Mouse (Mus musculus) midbrain, embryonic 14.5 days (tissue): ENCODE measurements around the gene Sirt4. TPM values are rescaled to one million over a fixed set of nuclear protein-coding genes. Genes with fewer than 3 reads are reported as not detected.
"Not testable (repeated sequence)": the region's sequence is repeated elsewhere in the genome, so short reads cannot be mapped to it uniquely, and the experiment has no call there.

Experiments
- ATAC-seq: fragments of 200-750 bp; cut with Nextera tagmentation; 2 replicates; pipeline ENCODE4 v1.8.0; 2017; ENCODE audit warnings: moderate number of reproducible peaks, moderate library complexity; ENCODE audit not compliant: low FRiP score, low TSS enrichment
- DNase-seq: peaks from one replicate; pipeline ENCODE4 v3.0.0-alpha.2; 2015
- H3K27ac ChIP-seq: fragments of 300-500 bp; sonication (generic); replicated peaks from 2 replicates; pipeline ENCODE4 v1.5.1; 2014; ENCODE audit warnings: mild to moderate bottlenecking, low read depth, low read length, moderate library complexity
- H3K27me3 ChIP-seq: fragments of 300-500 bp; sonication (generic); 2 replicates; pipeline ENCODE4 v1.6.1; 2014; ENCODE audit warnings: low read length, control low read depth, mixed read lengths; ENCODE audit not compliant: control insufficient read depth, insufficient read depth
- H3K36me3 ChIP-seq: fragments of 300-500 bp; sonication (generic); 2 replicates; pipeline ENCODE4 v1.6.1; 2014; ENCODE audit warnings: low read length, control low read depth; ENCODE audit not compliant: control insufficient read depth, insufficient read depth
- H3K4me1 ChIP-seq: fragments of 300-500 bp; sonication (generic); 2 replicates; pipeline ENCODE4 v1.6.1; 2014; ENCODE audit warnings: mild to moderate bottlenecking, antibody characterized with exemption, low read length, control low read depth; ENCODE audit not compliant: control insufficient read depth, insufficient read depth
- H3K4me2 ChIP-seq: fragments of 300-500 bp; sonication (generic); 2 replicates; pipeline ENCODE4 v1.6.1; 2014; ENCODE audit warnings: mild to moderate bottlenecking, low read length, moderate library complexity
- H3K4me3 ChIP-seq: fragments of 300-500 bp; sonication (generic); replicated peaks from 2 replicates; pipeline ENCODE4 v1.5.1; 2014; ENCODE audit warnings: low read depth, low read length
- H3K9ac ChIP-seq: fragments of 300-500 bp; sonication (generic); replicated peaks from 2 replicates; pipeline ENCODE4 v1.6.1; 2014; ENCODE audit warnings: mild to moderate bottlenecking, low read length, moderate library complexity
- H3K9me3 ChIP-seq: fragments of 300-500 bp; sonication (generic); 2 replicates; pipeline ENCODE4 v1.6.1; 2016; ENCODE audit warnings: low read length, control low read depth, mixed read lengths; ENCODE audit not compliant: control insufficient read depth
- WGBS: fragments of 180-500 bp; shearing (Covaris S2); extraction: QIAGEN DNeasy Blood & Tissue Kit; methylation state at CpG from one replicate; pipeline ENCODE4 v1.1.7; 2014; 5-methylcytosine and 5-hydroxymethylcytosine counted together
- polyA plus RNA-seq: library from polyadenylated mRNA; unstranded; fragments of >200 nt; fragmentation: Nextera tagmentation; extraction: Ambion mirVana; gene quantifications from 2 replicates; pipeline ENCODE4 v1.2.1, GENCODE M21; 2014

The Sirt4 gene
- polyA plus RNA-seq, 1 experiment from 2014 or later, result 23.8 TPM

DNA sequence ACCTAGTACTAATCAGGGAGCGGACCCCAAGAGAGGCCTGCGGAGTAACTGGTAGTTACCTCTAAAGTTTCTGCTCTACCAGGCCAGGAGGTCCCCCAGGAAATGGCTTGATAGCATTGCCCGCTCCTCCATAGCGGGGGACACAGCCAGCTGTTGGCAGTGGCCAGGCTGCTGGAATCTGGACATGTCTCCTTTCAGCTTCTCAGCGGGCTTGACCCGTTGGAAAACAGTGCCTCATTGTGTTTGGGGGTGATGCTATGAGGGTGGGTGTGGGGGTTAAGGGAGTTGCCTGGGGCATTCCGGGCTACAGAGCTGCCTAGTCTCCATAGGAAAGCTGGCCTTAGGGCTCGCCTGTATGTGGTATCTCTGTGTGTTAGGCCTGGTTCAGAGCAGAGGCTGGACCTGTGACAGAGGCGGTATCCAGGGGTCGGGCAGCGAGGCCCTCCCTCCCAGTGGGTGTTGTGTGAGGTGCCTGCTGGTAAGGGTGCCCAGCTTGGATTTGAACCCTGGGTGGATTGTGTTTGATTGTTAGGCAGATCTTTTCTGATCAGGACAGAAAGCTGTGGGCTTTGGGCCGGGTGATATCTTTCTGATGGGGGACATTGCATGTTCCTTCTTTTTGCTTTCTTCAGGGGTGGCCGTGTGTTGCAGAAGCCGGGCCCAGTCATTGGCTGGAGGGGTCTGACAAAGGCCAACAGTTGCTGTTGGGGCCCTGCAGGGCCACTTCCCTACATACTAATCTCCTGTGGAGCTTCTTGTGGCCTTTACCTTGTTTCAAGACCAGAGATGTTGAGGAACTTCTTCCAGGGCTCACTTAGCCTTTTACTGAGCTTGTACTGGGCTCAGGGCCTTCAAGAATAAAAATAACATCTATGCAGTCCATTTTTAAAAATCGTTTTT is 25.5 kb upstream of the Sirt4 start:
- Histone ChIP-seq H3K27me3 (no peaks in the 10 kb centered on the region), H3K4me1 (peaks cover 29% of the 10 kb centered on the region), H3K27ac (no peak overlapping the region), H3K9ac (no peak overlapping the region), H3K9me3 (no peaks in the 10 kb centered on the region), H3K4me3 (no peak overlapping the region), H3K4me2 (peak overlapping the region; percentile 87; the same call in 1 of the 2 replicates), H3K36me3 (no peaks in the 10 kb centered on the region)
- ATAC-seq, result no peak
- no peak for DNase-seq
- WGBS, result 56% methylated on average over 15 of the region's 15 CpGs

DNA sequence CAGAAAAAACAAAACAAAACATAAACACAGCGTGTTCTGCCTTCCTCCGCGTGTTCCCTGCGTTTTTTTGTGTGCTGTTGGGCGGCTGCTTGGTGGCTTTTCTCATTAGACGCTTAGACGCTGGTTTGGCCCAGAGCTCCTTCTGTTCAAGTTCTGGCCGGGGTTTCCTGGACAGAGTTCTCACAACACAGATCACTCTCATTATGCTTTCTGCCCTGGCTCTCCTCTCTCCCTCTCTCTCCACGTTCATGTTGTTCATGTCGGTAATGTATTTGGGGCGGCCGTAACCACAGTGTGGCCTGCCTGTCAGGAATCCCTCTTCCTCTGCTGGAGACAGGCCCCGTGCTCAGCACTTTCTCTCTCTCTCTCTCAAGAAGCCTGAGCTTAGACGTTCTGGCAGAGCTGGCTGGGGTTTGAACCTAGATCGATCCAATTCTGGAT is 24.8 kb upstream of the Sirt4 start:
- H3K27ac ChIP-seq, result no peak overlapping the region
- no peak for ATAC-seq
- peaks cover 29% of the 10 kb centered on the region for H3K4me1 ChIP-seq
- no peaks in the 10 kb centered on the region for H3K27me3 ChIP-seq
- H3K36me3 ChIP-seq, result no peaks in the 10 kb centered on the region
- peak overlapping the region; percentile 87 for H3K4me2 ChIP-seq
- H3K9me3 ChIP-seq, result no peaks in the 10 kb centered on the region
- no peak overlapping the region for H3K4me3 ChIP-seq
- DNase-seq, result peak; percentile 31
- WGBS, result 42% methylated on average over 15 of the region's 15 CpGs
- H3K9ac ChIP-seq, result no peak overlapping the region

DNA sequence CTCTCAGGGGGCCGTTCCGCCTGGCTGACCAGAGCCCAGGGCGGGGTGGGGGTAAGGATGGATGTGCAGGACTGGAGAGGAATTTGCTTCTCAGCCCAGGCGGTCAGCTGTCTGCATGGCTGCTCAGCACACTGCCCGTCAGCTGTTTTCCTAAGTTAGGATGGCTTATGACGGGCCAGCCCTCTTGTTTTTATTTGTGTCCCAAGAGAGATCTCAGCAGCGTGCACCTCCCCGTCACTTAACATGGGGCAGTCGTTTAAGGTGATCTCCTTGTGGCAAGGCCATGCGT is 24.3 kb upstream of the Sirt4 start:
- no peaks in the 10 kb centered on the region for H3K36me3 ChIP-seq
- ATAC-seq (no peak), DNase-seq (no peak)
- H3K4me3 ChIP-seq, result peak overlapping the region; percentile 88; the same call in 1 of the 2 replicates
- 18% methylated on average over 10 of the region's 10 CpGs for WGBS
- peak overlapping the region; percentile 87 for H3K4me2 ChIP-seq
- no peak overlapping the region for H3K27ac ChIP-seq
- peak overlapping the region; percentile 26; the same call in 1 of the 2 replicates for H3K9ac ChIP-seq
- no peaks in the 10 kb centered on the region for H3K27me3 ChIP-seq
- no peaks in the 10 kb centered on the region for H3K9me3 ChIP-seq
- H3K4me1 ChIP-seq, result peaks cover 29% of the 10 kb centered on the region

DNA sequence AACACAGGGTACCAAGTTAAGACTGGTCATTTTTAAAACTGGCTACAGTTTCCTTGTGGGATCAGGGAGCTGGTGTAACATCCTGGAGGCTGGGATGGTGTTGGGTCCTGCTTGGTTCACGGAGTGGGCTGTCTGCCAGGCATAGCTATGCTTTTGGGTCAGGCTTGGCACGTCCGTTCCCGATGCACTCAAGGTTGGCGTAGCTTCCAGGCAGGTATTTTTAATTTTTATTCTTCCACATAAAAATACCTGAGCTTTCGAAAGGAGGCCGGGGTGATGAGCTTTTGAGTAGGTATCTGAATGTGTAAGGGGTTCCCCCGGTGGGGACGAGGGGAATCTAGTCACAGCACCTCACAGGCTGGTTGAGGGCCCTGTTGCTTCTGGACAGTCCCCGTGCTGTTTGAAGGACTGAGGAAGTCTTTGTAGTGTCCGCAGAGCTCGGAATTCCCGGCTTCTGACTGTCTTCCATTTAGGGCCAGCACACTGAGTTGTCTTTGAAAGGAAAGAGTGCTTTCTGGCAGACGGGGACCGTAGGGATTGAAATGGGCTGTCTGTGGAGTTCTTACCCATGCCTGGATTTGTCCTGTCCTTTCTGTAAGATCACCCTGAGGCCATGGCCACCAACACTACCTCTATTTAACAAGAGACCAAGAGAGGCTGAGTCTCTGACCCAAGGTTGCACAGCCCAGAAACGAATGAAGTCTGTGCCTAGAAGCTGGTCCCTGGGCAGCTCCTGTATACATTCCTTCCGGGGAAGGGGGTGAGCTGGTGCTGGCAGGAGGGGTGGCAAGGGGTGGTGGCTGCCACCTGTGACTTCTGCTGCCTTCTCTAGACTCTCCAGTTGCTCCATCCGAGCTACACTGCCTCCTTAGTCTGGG is 23.7 kb upstream of the Sirt4 start:
- H3K4me1 ChIP-seq, result peaks cover 29% of the 10 kb centered on the region
- peak overlapping the region; percentile 88 for H3K4me3 ChIP-seq
- 43% methylated on average over 18 of the region's 18 CpGs for WGBS
- H3K9me3 ChIP-seq, result no peaks in the 10 kb centered on the region
- H3K9ac ChIP-seq, result peak overlapping the region; percentile 87
- H3K27ac ChIP-seq, result no peak overlapping the region
- ATAC-seq (no peak), DNase-seq (no peak)
- H3K27me3 ChIP-seq, result no peaks in the 10 kb centered on the region
- H3K4me2 ChIP-seq, result peak overlapping the region; percentile 87
- H3K36me3 ChIP-seq, result no peaks in the 10 kb centered on the region

DNA sequence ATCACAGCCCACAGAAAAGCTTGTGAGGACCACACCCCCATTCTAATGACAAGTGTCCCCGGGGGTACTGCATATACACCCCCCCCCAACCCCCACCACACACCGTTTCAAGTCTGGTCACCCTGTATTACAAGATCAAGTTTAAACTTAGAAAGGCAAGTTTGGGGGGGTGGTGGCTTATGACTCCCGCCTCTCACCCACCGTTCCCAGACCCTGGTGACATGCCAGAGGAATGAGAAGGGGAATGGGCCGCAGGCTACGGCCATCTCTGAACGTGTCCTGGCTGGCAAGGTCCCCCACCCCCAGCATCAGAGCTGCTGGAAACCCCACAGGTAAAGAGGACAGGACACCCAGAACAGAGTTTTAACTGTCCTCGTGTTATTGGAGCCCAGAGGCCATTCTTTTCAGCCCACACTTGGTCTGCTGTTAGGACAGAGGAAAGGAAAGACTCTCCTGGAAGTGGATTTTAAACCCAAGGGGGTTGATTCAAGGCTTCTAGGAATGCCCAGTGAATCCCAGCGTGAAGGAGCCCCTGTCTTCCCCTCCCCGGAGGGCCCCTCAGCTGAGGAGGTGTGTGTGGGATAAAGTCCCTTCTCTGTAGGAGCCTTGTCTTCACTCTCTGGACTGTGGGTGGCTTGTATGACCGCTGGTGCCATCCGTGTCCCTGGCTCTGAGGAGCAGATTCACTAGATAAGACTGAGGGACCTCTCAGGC is 22.9 kb upstream of the Sirt4 start:
- Histone ChIP-seq H3K36me3 (no peaks in the 10 kb centered on the region), H3K4me3 (peak overlapping the region; percentile 88), H3K27ac (no peak overlapping the region), H3K9ac (peak overlapping the region; percentile 87), H3K4me1 (peaks cover 29% of the 10 kb centered on the region), H3K4me2 (peak overlapping the region; percentile 87), H3K27me3 (no peaks in the 10 kb centered on the region), H3K9me3 (no peaks in the 10 kb centered on the region)
- ATAC-seq, result peak; percentile 25; the same call in 1 of the 2 replicates
- 24% methylated on average over 12 of the region's 12 CpGs for WGBS
- DNase-seq, result peak; percentile 30

DNA sequence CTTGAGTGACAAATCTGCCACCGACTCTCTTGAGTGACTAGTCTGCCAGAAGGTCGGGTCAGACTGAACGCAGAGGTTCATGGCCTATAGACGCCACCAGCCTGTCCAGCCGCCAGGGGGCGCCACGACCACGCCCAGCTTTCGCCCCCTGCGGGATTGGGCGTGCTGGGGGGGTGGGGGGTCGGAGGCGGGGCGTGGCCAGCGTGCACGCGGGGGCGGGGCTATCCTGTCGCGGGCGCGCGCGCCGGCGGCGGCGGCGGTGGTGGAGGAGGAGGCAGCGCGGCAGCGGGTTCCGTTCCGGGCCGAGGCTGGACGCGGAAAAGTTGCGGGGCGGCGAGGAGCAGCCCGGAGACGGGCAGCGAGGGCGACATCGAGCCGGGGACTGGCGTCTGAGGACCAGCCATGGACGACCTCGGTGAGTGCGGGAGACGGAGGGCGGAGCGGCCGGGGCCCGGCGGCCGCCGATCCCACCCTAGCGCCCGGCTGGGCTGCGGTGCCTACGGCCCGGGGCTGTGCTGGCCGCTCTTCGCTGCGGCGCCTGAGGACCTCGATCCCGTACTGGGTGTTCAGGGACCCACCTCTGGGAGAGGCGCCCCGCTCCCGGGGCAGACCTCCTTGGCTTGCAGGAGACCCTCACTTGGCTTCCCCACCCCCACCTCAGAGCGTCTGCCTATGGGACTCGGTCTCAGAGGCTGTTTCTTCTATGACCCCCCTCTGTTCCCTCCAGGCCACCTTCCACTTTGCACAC is 22.1 kb upstream of the Sirt4 start, which contains the start of gene Pxn:
Pxn (plus strand) TSS at position 223 of the 748 bp plus-strand sequence.
- H3K9ac ChIP-seq, result peak within 1 kb of the TSS; percentile 87
- H3K36me3 ChIP-seq, result no peaks in the 10 kb centered on the region
- under 1% methylated on average over 63 of the region's 74 CpGs for WGBS
- peaks cover 29% of the 10 kb centered on the region for H3K4me1 ChIP-seq
- peak within 1 kb of the TSS; percentile 88 for H3K4me3 ChIP-seq
- H3K27ac ChIP-seq, result no peak within 1 kb of the TSS
- peak; percentile 95 for DNase-seq
- H3K4me2 ChIP-seq, result peak within 1 kb of the TSS; percentile 87
- peak; percentile 81 for ATAC-seq
- H3K27me3 ChIP-seq, result no peaks in the 10 kb centered on the region
- H3K9me3 ChIP-seq, result no peaks in the 10 kb centered on the region

DNA sequence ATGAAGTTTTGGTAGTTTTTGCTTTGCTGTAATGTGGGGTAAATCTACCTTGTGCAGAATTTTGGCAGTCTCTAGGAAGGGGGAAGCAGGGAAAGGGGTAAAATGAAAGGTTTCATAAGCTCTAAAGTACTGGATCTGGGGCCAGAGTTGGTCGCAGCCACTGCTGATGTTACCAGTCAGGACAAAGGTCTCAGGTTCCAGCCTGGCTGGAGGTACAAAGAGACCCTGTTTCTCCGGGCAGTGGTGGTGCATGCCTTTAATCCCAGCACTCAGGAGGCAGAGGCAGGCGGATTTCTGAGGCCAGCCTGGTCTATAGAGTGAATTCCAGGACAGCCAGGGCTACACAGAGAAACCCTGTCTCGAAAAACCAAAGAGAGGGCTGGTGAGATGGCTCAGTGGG is 21.1 kb upstream of the Sirt4 start:
- not testable (repeated sequence) for H3K9ac ChIP-seq, H3K27ac ChIP-seq, H3K4me2 ChIP-seq, H3K9me3 ChIP-seq, H3K36me3 ChIP-seq, H3K4me3 ChIP-seq, DNase-seq, ATAC-seq, H3K27me3 ChIP-seq
- 74% methylated on average over 4 of the region's 4 CpGs for WGBS
- peaks cover 29% of the 10 kb centered on the region for H3K4me1 ChIP-seq

DNA sequence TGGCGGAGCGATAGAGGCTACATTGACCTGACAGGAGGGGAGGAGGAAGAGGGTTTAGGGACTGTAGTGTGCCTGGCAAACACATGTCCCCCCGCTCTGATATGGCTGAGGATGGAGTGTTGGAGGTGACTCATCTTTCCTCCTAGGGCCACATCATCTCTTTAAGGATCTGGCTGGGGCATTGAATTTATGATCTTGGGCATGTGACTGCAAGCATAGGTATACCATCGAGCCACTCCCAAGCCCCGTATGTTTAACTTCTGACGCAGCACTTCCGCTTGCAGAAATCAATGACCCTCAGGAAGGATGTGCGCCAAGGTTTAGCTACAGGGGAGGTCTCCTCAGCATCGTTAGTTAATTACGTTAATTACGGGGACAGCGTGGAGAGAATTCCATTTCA is 18.5 kb upstream of the Sirt4 start:
- no peak overlapping the region for H3K27ac ChIP-seq
- WGBS, result 71% methylated on average over 12 of the region's 12 CpGs
- DNase-seq (no peak), ATAC-seq (no peak)
- H3K4me2 ChIP-seq, result no peak overlapping the region
- H3K36me3 ChIP-seq, result no peaks in the 10 kb centered on the region
- H3K9ac ChIP-seq, result no peak overlapping the region
- H3K4me1 ChIP-seq, result peaks cover 11% of the 10 kb centered on the region
- H3K9me3 ChIP-seq, result no peaks in the 10 kb centered on the region
- H3K4me3 ChIP-seq, result no peak overlapping the region
- H3K27me3 ChIP-seq, result no peaks in the 10 kb centered on the region
